Mouse (Mus musculus) myocyte (in vitro differentiated cells): ENCODE measurements at regions not wholly inside any gene's neighbourhood (a gene's known extent, or its start where the extent isn't known, plus 50 kb on each side); places are given as distances from the start of the nearest gene placed in this dataset.

Experiments used
- CEBPB ChIP-seq: IDR thresholded peaks from 2 replicates; pipeline ENCODE4 v1.6.1; 2011; ENCODE audit warnings: mild to moderate bottlenecking, moderate library complexity; ENCODE audit not compliant: poor library complexity, insufficient read depth, severe bottlenecking
- E2F4 ChIP-seq: IDR thresholded peaks from one replicate; pipeline ENCODE4 v1.6.1; 2011; ENCODE audit warnings: mild to moderate bottlenecking, control low read depth, moderate library complexity; ENCODE audit not compliant: insufficient read depth
- MAX ChIP-seq: IDR thresholded peaks from one replicate; pipeline ENCODE4 v1.6.1; 2011; ENCODE audit warnings: low read depth, mild to moderate bottlenecking, control low read depth
- MYOD1 ChIP-seq, 3 experiments: IDR thresholded peaks; one replicate each; pipeline ENCODE4 v1.6.1; 2011; ENCODE audit warnings: control low read depth in 2 of 3, low read depth in 2 of 3, mild to moderate bottlenecking in 2 of 3, moderate library complexity in 1 of 3; ENCODE audit not compliant: insufficient read length in 2 of 3, control insufficient read depth in 1 of 3
- MYOG ChIP-seq, 3 experiments: IDR thresholded peaks; one replicate each; pipeline ENCODE4 v1.6.1; 2011; ENCODE audit warnings: control low read depth in 2 of 3, low read depth in 2 of 3, mild to moderate bottlenecking in 2 of 3; ENCODE audit not compliant: insufficient read length in 2 of 3, control insufficient read depth in 1 of 3, insufficient read depth in 1 of 3
- POLR2A ChIP-seq: IDR thresholded peaks from one replicate; pipeline ENCODE4 v1.6.1; 2011; ENCODE audit warnings: low read depth, mild to moderate bottlenecking, control low read depth, moderate library complexity; ENCODE audit not compliant: insufficient read length
- POLR2AphosphoS2 ChIP-seq: IDR thresholded peaks from one replicate; pipeline ENCODE4 v1.6.1; 2011; ENCODE audit warnings: low read depth, control low read depth; ENCODE audit not compliant: insufficient read length
- REST ChIP-seq: IDR thresholded peaks from one replicate; pipeline ENCODE4 v1.6.1; 2011; ENCODE audit warnings: mild to moderate bottlenecking, control low read depth, moderate library complexity; ENCODE audit not compliant: insufficient read depth, insufficient read length
- SRF ChIP-seq: IDR thresholded peaks from one replicate; pipeline ENCODE4 v1.6.1; 2011; ENCODE audit warnings: low read depth; ENCODE audit not compliant: control insufficient read depth, insufficient read length
- TCF12 ChIP-seq: IDR thresholded peaks from one replicate; pipeline ENCODE4 v1.6.1; 2011; ENCODE audit warnings: mild to moderate bottlenecking, control low read depth; ENCODE audit not compliant: poor library complexity, insufficient read depth, severe bottlenecking
- TCF3 ChIP-seq: IDR thresholded peaks from one replicate; pipeline ENCODE4 v1.6.1; 2011; ENCODE audit warnings: low read depth, control low read depth; ENCODE audit not compliant: insufficient read length
- USF1 ChIP-seq: IDR thresholded peaks from one replicate; pipeline ENCODE4 v1.6.1; 2011; ENCODE audit warnings: low read depth, mild to moderate bottlenecking, control low read depth, moderate library complexity

DNA sequence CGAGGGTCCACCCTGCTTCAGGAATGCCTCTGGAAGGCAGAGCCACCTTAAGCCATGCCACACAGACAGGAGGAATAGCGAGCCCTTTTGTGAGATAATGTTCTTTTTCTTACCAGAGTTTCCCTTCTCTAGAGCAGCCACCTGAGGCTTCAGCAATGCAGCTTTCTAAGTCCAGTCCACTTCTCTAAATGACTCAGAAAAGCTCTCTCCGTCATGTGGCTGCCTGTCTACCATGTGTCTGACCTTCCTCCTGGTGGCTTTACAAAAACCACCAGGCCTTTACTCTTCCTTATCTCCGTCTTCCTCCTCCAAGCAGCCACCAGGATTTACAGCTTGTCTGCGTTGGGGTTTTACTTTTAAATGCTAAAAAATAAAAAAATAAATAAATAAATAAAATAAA is 93.4 kb upstream of the Mark1 start:
- TF ChIP-seq POLR2AphosphoS2 (no peak), MAX (no peak), POLR2A (no peak), MYOD1 (IDR thresholded peaks at IDR 0.05; ENCODE audit: control insufficient read depth in 1 of 3, insufficient read length in 2 of 3, low read depth in 2 of 3) (no peak), TCF3 (no peak), TCF12 (no peak), CEBPB (no peak), MYOG (IDR thresholded peaks at IDR 0.05; ENCODE audit: control insufficient read depth in 1 of 3, insufficient read depth in 1 of 3, insufficient read length in 2 of 3, low read depth in 2 of 3) (no peak), E2F4 (no peak), USF1 (no peak), REST (no peak), SRF (no peak)
